ENCODE assay signal across 8 mouse cellular contexts in genomic region chr8:110500253-110500652, GRCm38 (mm10).
DNase-seq lines count a peak whose midpoint lies in the region; ATAC-seq lines count a peak whose summit lies in the region.

No protein-coding gene starts in this region.

- intact Hi-C loops in gastrocnemius, postnatal 14 days (cut with DNase I; ENCODE audit: low total_unique reads) = no loop called here

- peak; percentile 78 for ATAC-seq in megakaryocyte progenitor cell, adult 5-6 weeks (replicated peaks; ENCODE audit: poor library complexity)

- DNase-seq in kidney, postnatal 14 days = peak; percentile 10
- no peak for DNase-seq in kidney, adult 9 months
- DNase-seq in adrenal gland, postnatal 14 days = peak; percentile 76
- DNase-seq in induced T-regulatory cell, adult 2 months (ENCODE audit: low read depth) = peak; percentile 3
- no peak for DNase-seq in frontal cortex, postnatal 36 days (ENCODE audit: low spot score in 2 of 2)
- no peak for DNase-seq in gastrocnemius, postnatal 14 days
- DNase-seq in cerebellum, adult 11 months = no peak

Comparison
In these comparisons a context has a peak if more than half of its experiments do, and no peak if none do; other contexts are left out.
1. DNase-seq: peak in kidney, postnatal 14 days (single experiment), adrenal gland, postnatal 14 days (single experiment) and induced T-regulatory cell, adult 2 months (single experiment); none in kidney, adult 9 months (single experiment), frontal cortex, postnatal 36 days (0 of 2), gastrocnemius, postnatal 14 days (single experiment) and cerebellum, adult 11 months (single experiment).